Mouse (Mus musculus) liver, embryonic 14.5 days (tissue): ENCODE results near the gene Arhgef17.

Source experiments
- CTCF ChIP-seq: IDR thresholded peaks from 2 replicates; pipeline ENCODE4 v1.5.1; 2016; ENCODE audit warnings: antibody characterized with exemption, low read depth, control low read depth
- EP300 ChIP-seq: IDR thresholded peaks from 2 replicates; pipeline ENCODE4 v1.6.1; 2016; ENCODE audit warnings: antibody characterized with exemption, low read depth

- TF ChIP-seq EP300: no peak
- no peak for TF ChIP-seq CTCF
These were observed 1.1 kb downstream of the Arhgef17 start for GRCm38 (mm10) chr7:100930619-100931315.
